Mouse (Mus musculus) lung, embryonic 14.5 days (tissue): Measurements from ENCODE around the gene Gm42669. TPM values are rescaled to one million over a fixed set of nuclear protein-coding genes. Genes with fewer than 3 reads are reported as not detected.

ENCODE experiments used
- ATAC-seq: fragments of 200-750 bp; cut with Nextera tagmentation; 2 replicates; pipeline ENCODE4 v1.8.0; 2017; ENCODE audit warnings: mild to moderate bottlenecking, moderate TSS enrichment, moderate library complexity; ENCODE audit not compliant: insufficient read depth
- DNase-seq: peaks from one replicate; pipeline ENCODE4 v3.0.0-alpha.2; 2015
- H3K27ac ChIP-seq: fragments of 300-500 bp; sonication (generic); 2 replicates; pipeline ENCODE4 v1.5.1; 2014; ENCODE audit warnings: low read depth, mild to moderate bottlenecking, moderate library complexity
- H3K27me3 ChIP-seq: fragments of 300-500 bp; sonication (generic); 2 replicates; pipeline ENCODE4 v1.6.1; 2014; ENCODE audit warnings: low read length, control low read depth; ENCODE audit not compliant: insufficient read depth
- H3K36me3 ChIP-seq: fragments of 300-500 bp; sonication (generic); 2 replicates; pipeline ENCODE4 v1.6.1; 2014; ENCODE audit warnings: control low read depth; ENCODE audit not compliant: insufficient read depth
- H3K4me1 ChIP-seq: fragments of 300-500 bp; sonication (generic); 2 replicates; pipeline ENCODE4 v1.6.1; 2014; ENCODE audit warnings: antibody characterized with exemption, control low read depth; ENCODE audit not compliant: insufficient read depth
- H3K4me2 ChIP-seq: fragments of 300-500 bp; sonication (generic); 2 replicates; pipeline ENCODE4 v1.6.1; 2014; ENCODE audit warnings: mild to moderate bottlenecking
- H3K4me3 ChIP-seq: fragments of 300-500 bp; sonication (generic); 2 replicates; pipeline ENCODE4 v1.5.1; 2014; ENCODE audit warnings: low read depth, low read length
- H3K9ac ChIP-seq: fragments of 300-500 bp; sonication (generic); 2 replicates; pipeline ENCODE4 v1.6.1; 2014
- H3K9me3 ChIP-seq: fragments of 300-500 bp; sonication (generic); 2 replicates; pipeline ENCODE4 v1.6.1; 2016; ENCODE audit warnings: low read depth, low read length, control low read depth
- CTCF ChIP-seq: IDR thresholded peaks from 2 replicates; pipeline ENCODE4 v1.5.1; 2016; ENCODE audit warnings: antibody characterized with exemption, low read depth
- WGBS: fragments of 180-500 bp; shearing (Covaris S2); extraction: QIAGEN DNeasy Blood & Tissue Kit; methylation state at CpG from one replicate; pipeline ENCODE4 v1.1.7; 2014; 5-methylcytosine and 5-hydroxymethylcytosine counted together
- polyA plus RNA-seq: library from polyadenylated mRNA; unstranded; fragments of >200 nt; fragmentation: Nextera tagmentation; extraction: Ambion mirVana; gene quantifications from 2 replicates; pipeline ENCODE4 v1.2.1, GENCODE M21; 2014

The Gm42669 gene
- polyA plus RNA-seq, 1 experiment from 2014 or later: 0.43 TPM

DNA sequence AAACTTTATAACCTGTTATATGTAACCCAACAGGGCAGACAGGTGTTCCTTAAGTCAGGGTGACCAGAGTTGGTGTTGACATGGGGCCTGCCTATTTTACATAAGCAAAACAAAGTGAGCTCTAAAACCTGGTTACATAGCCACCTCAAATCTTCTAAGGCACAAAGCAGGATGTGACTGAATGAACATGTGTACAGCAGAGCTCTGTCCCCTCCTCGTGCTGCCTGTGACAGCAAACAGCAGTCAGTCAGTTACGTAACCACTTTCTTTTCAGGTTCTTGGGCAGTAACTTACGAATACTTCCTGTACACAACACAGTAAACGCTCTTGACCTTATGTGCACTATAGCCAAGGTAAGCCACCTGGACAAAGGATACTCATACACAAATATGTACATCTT lies 38.5 kb downstream of the Gm42669 start:
- H3K9me3 ChIP-seq: no peaks in the 10 kb centered on the region
- no peak overlapping the region for H3K9ac ChIP-seq
- no peak for TF ChIP-seq CTCF
- H3K36me3 ChIP-seq: 0 out of 2 replicates have a peak, but pooled peaks cover 12% of the 10 kb centered on the region
- H3K4me3 ChIP-seq: no peak overlapping the region
- DNase-seq (no peak), ATAC-seq (no peak)
- WGBS: 63% methylated on average over 4 of the region's 4 CpGs
- no peaks in the 10 kb centered on the region for H3K4me1 ChIP-seq
- H3K27ac ChIP-seq: no peak overlapping the region
- H3K4me2 ChIP-seq: no peak overlapping the region
- H3K27me3 ChIP-seq: no peaks in the 10 kb centered on the region

DNA sequence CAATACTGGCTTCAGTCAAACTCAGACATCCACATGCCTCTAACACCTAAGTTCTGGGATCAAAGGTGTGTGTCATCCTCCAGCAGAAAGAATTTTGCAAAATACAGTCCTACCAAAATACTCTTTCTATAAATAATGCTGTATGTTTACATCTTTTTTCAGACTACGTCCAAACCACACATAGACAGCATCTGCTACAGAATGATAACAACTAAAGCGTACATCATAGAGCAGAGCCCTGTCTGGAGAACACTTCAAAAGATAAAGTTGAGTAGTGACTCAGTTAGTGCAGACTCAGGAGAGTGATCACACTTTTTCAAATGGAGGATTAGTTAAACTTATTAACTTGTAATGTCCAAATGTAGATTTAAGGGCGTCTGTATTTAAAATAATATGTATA lies 40.5 kb downstream of the Gm42669 start:
- WGBS: 63% methylated on average over 3 of the region's 3 CpGs
- Histone ChIP-seq H3K9ac (no peak overlapping the region), H3K9me3 (no peaks in the 10 kb centered on the region), H3K27me3 (no peaks in the 10 kb centered on the region), H3K4me2 (no peak overlapping the region), H3K36me3 (peaks cover 18% of the 10 kb centered on the region; the same call in 1 of the 2 replicates), H3K27ac (no peak overlapping the region), H3K4me1 (no peaks in the 10 kb centered on the region), H3K4me3 (no peak overlapping the region)
- no peak for DNase-seq
- no peak for TF ChIP-seq CTCF
- ATAC-seq: no peak

DNA sequence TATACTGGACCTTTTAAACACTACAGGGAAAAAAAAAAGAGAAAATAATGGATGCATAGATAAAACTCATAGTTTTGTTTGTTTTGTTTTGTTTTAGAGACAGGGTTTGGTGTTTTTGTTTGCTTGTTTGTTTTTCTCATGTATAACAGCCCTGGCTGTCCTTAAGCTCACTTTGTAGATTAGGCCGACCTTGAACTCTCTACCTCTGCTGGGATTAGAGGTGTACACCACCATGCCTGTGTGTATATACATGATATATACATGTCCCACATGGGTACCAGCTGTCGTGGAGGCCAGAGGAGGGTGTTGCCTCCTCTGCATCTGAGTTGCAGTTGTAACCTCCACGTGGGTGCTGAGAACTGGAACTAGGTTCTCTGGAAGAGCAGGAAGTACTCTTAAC lies 41.0 kb downstream of the Gm42669 start:
- H3K4me3 ChIP-seq: no peak overlapping the region
- H3K9me3 ChIP-seq: no peaks in the 10 kb centered on the region
- WGBS: 78% methylated on average over 3 of the region's 3 CpGs
- ATAC-seq (no peak), DNase-seq (no peak)
- TF ChIP-seq CTCF: no peak
- H3K4me1 ChIP-seq: no peaks in the 10 kb centered on the region
- H3K9ac ChIP-seq: no peak overlapping the region
- H3K4me2 ChIP-seq: no peak overlapping the region
- H3K36me3 ChIP-seq: peaks cover 18% of the 10 kb centered on the region; the same call in 1 of the 2 replicates
- H3K27me3 ChIP-seq: no peaks in the 10 kb centered on the region
- no peak overlapping the region for H3K27ac ChIP-seq

DNA sequence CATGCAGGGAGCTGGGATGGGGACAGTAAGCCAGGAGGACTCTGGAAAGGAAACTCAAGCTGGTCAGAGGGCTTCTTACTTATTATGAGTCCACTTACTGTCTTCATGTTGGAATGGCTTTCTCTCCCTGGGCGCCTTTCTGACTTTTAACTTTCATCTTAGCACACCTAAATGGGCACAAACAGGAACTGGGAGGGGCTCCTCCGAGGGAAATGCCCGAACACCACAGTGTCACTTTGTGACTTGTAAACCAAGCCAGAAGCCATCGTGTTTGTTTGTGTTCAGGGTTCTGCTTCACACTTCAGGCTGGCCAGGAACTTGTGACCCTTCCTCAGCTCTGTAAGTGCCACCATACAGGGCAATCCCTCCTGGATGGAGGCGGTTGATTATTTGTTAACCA lies 46.9 kb downstream of the Gm42669 start:
- Histone ChIP-seq H3K4me2 (no peak overlapping the region), H3K9me3 (no peaks in the 10 kb centered on the region), H3K36me3 (peaks cover 32% of the 10 kb centered on the region), H3K4me1 (no peaks in the 10 kb centered on the region), H3K27me3 (no peaks in the 10 kb centered on the region), H3K4me3 (no peak overlapping the region), H3K9ac (no peak overlapping the region), H3K27ac (no peak overlapping the region)
- DNase-seq (no peak), ATAC-seq (no peak)
- WGBS: 63% methylated on average over 5 of the region's 5 CpGs
- no peak for TF ChIP-seq CTCF

DNA sequence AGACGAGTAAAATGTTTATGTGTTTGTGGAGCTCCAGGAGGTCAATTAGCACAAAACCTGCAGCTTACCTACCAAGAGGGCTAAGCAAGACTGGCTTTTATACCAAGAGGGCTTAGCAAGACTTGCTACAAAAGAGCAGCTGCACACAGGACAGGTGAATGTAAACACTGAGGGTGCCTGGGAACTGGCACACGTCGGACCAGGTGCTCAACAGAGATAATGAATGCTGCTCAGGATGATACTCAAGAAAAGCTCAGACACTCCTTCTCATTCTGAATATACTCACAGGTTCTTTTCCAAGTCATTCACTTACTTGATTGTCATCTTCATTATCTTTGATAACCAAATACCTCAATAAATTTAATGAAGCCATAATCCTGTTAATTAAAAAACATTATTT lies 49.5 kb downstream of the Gm42669 start:
- H3K4me3 ChIP-seq: no peak overlapping the region
- no peak for TF ChIP-seq CTCF
- no peak overlapping the region for H3K4me2 ChIP-seq
- no peaks in the 10 kb centered on the region for H3K9me3 ChIP-seq
- H3K4me1 ChIP-seq: no peaks in the 10 kb centered on the region
- no peak overlapping the region for H3K27ac ChIP-seq
- 51% methylated on average over 3 of the region's 3 CpGs for WGBS
- ATAC-seq (no peak), DNase-seq (no peak)
- H3K27me3 ChIP-seq: no peaks in the 10 kb centered on the region
- H3K9ac ChIP-seq: no peak overlapping the region
- H3K36me3 ChIP-seq: peaks cover 42% of the 10 kb centered on the region

DNA sequence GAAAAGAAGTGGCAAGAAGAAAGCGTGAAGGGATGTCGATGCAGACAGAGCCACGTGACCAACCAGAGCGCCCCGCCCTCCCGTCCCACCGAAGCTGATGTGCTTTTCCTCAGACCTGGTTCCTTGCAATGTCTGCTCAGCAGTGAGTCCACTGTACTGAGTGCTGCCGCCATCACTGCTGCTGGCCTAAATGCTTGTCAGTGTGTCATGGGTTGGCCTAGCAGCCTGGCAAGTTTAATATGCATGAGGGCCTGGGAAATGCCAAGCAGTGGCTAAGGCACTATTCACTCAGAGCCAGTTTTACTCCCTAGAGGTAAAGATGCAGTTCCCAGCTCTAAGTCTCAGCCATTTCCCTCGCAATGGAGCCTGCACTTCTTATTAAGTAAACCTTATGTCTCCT lies 61.7 kb downstream of the Gm42669 start:
- DNase-seq (no peak), ATAC-seq (no peak)
- H3K9ac ChIP-seq: no peak overlapping the region
- no peaks in the 10 kb centered on the region for H3K9me3 ChIP-seq
- TF ChIP-seq CTCF: no peak
- no peaks in the 10 kb centered on the region for H3K4me1 ChIP-seq
- no peak overlapping the region for H3K27ac ChIP-seq
- no peak overlapping the region for H3K4me3 ChIP-seq
- H3K27me3 ChIP-seq: no peaks in the 10 kb centered on the region
- H3K36me3 ChIP-seq: peaks cover 49% of the 10 kb centered on the region; the same call in 1 of the 2 replicates
- 97% methylated on average over 9 of the region's 9 CpGs for WGBS
- no peak overlapping the region for H3K4me2 ChIP-seq

DNA sequence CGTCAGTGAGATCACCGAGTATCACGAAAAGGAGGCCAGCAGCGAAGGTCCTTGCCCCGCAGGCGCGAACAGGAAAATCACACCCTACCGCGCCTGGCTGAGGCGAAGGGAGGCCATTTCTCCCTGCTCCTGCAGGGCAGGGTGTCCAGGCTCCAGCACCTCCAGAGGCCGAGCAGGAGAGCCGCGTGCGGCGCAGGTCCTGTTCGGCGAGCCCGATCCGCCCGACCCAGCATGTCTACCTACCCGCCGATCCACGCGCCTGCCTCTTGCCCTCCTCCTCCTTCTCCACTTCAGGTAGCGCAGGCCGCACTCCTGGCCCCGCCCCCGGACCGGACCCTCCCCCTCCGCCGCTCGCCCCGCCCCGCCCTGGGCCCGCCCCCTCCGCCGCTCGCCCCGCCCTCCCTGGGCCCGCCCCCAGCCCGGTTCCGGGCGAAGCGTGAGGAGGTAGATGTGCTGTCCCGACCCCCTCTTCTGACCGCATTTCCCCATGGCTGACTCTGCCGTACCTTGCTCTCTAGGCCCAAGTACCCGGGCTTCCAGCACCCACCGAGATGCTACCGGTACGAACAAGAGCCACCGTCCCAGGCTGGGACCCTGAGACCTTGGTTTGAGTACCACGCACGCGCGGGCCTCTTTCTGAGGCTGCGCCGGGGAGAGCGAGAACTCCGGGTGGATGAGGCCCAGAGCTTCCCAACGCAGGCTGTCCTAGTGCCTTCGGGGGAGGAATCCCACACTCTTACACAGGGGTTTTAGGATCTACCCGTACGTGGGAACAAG lies 90.1 kb downstream of the Gm42669 start, which contains the start of the genes Rpap2 and Glmn:
Gene Rpap2, plus strand, starts transcription at position 73 of the 777 bp plus-strand sequence.
Gene Glmn, minus strand, starts transcription at position 588 of the 777 bp plus-strand sequence.
- Histone ChIP-seq H3K4me1 (0 out of 2 replicates have a peak, but pooled peaks cover 3% of the 10 kb centered on the region), H3K27ac (peak within 1 kb of the TSS; percentile 84), H3K4me2 (peak within 1 kb of the TSS; percentile 81), H3K36me3 (peaks cover 14% of the 10 kb centered on the region), H3K4me3 (peak within 1 kb of the TSS; percentile 72), H3K27me3 (no peaks in the 10 kb centered on the region), H3K9me3 (no peaks in the 10 kb centered on the region), H3K9ac (peak within 1 kb of the TSS; percentile 71)
- ATAC-seq: peak; percentile 96
- 1% methylated on average over 59 of the region's 64 CpGs for WGBS
- DNase-seq: peak; percentile 88
- TF ChIP-seq CTCF: no peak
